Comparison of ENCODE assay signal across 8 mouse cellular contexts in genomic region chr8:72491017-72491416, GRCm38 (mm10). TPM values are rescaled to one million over a fixed set of nuclear protein-coding genes. Genes with fewer than 3 reads are reported as not detected.
DNase-seq lines count a peak whose midpoint lies in the region; ATAC-seq and TF ChIP-seq lines count a peak whose summit lies in the region.

No protein-coding gene starts in this region.

- in situ Hi-C loops in CH12.LX (cut with MboI; ENCODE audit: low pct_ligation_motif_present, low pct_unique_long_range_greater_than_20kb, low sequenced_read_pairs), result no loop called here

- dilution Hi-C loops in CH12.LX (cut with MboI; ENCODE audit: extremely low pct_ligation_motif_present, extremely low pct_unique_long_range_greater_than_20kb, low sequenced_read_pairs), result no loop called here

- peak overlapping the region; percentile 92 for H3K4me3 ChIP-seq in heart, embryonic 10.5 days
- peak overlapping the region; percentile 93 to 96 (median 93) for H3K4me3 ChIP-seq in CH12.LX (replicated peaks in 1 of 3; ENCODE audit: low read depth in 2 of 3, low read length in 2 of 3, poor library complexity in 1 of 3)
- H3K4me3 ChIP-seq in forebrain, embryonic 16.5 days (replicated peaks; ENCODE audit: low read length), result no peak overlapping the region
- H3K4me3 ChIP-seq in liver, embryonic 16.5 days (ENCODE audit: low read depth, low read length), result peak overlapping the region; percentile 86

- H3K4me1 ChIP-seq in heart, embryonic 10.5 days, result peaks cover 24% of the 10 kb centered on the region
- peaks cover 3 to 45% of the 10 kb centered on the region in 2 experiments; a peak in 3 of 4 replicates for H3K4me1 ChIP-seq in CH12.LX (ENCODE audit: control insufficient read depth in 1 of 2, insufficient read depth in 2 of 2)
- H3K4me1 ChIP-seq in forebrain, embryonic 16.5 days (replicated peaks; ENCODE audit: control insufficient read depth, insufficient read depth, low read length), result peaks cover 26% of the 10 kb centered on the region
- H3K4me1 ChIP-seq in liver, embryonic 16.5 days (ENCODE audit: control insufficient read depth, low read depth, low read length), result peaks cover 26% of the 10 kb centered on the region

- TF ChIP-seq POLR2A in CH12.LX (IDR thresholded peaks at IDR 0.05; ENCODE audit: low read depth, low read length), result no peak

- H3K27me3 ChIP-seq in heart, embryonic 10.5 days (ENCODE audit: insufficient read depth, poor library complexity, severe bottlenecking), result no peaks in the 10 kb centered on the region
- H3K27me3 ChIP-seq in CH12.LX (replicated peaks), result no peaks in the 10 kb centered on the region
- no peaks in the 10 kb centered on the region for H3K27me3 ChIP-seq in forebrain, embryonic 16.5 days (replicated peaks; ENCODE audit: control insufficient read depth, insufficient read depth, low read length)
- H3K27me3 ChIP-seq in liver, embryonic 16.5 days (ENCODE audit: control insufficient read depth, insufficient read depth, low read depth, low read length), result no peaks in the 10 kb centered on the region

- no peak for TF ChIP-seq RAD21 in CH12.LX (IDR thresholded peaks at IDR 0.05; ENCODE audit: low read depth, low read length)

- peaks cover 52% of the 10 kb centered on the region for H3K36me3 ChIP-seq in heart, embryonic 10.5 days
- peaks cover 38 to 68% of the 10 kb centered on the region in 2 experiments for H3K36me3 ChIP-seq in CH12.LX (replicated peaks in 1 of 2; ENCODE audit: control insufficient read depth in 1 of 2, insufficient read depth in 1 of 2, low read length in 1 of 2)
- 0 out of 2 replicates have a peak, but pooled peaks cover 3% of the 10 kb centered on the region for H3K36me3 ChIP-seq in forebrain, embryonic 16.5 days (ENCODE audit: control insufficient read depth, insufficient read depth)
- peaks cover 9% of the 10 kb centered on the region for H3K36me3 ChIP-seq in liver, embryonic 16.5 days (ENCODE audit: control insufficient read depth, insufficient read depth)

- H3K9ac ChIP-seq in CH12.LX (ENCODE audit: insufficient read depth, low read depth), result peak overlapping the region; percentile 65; the same call in 1 of the 2 replicates
- H3K9ac ChIP-seq in forebrain, embryonic 16.5 days (replicated peaks; ENCODE audit: low read depth, low read length), result no peak overlapping the region
- peak overlapping the region; percentile 1; the same call in 1 of the 2 replicates for H3K9ac ChIP-seq in liver, embryonic 16.5 days (ENCODE audit: low read depth, low read length)

- TF ChIP-seq CTCF in CH12.LX (conservative IDR thresholded peaks at IDR 0.05 in 1 of 2, IDR thresholded peaks at IDR 0.05 in 1 of 2; ENCODE audit: low read depth in 2 of 2, low read length in 2 of 2), result no peak

- no peak for DNase-seq in heart, embryonic 10.5 days (ENCODE audit: low spot score)
- no peak for DNase-seq in heart, postnatal 25 days (ENCODE audit: low spot score)
- no peak for DNase-seq in CH12.LX (ENCODE audit: extremely low read depth)
- DNase-seq in frontal cortex, adult 2 months (ENCODE audit: extremely low spot score in 1 of 2, low spot score in 1 of 2), result no peak
- no peak for DNase-seq in Muller cell, postnatal 12 days (ENCODE audit: inconsistent ontology term)
- DNase-seq in urinary bladder, postnatal 36 days (ENCODE audit: low spot score in 2 of 2), result no peak

- H3K4me2 ChIP-seq in CH12.LX (ENCODE audit: insufficient read depth, low read depth, poor library complexity, severe bottlenecking), result peak overlapping the region; percentile 81
- H3K4me2 ChIP-seq in forebrain, embryonic 16.5 days (ENCODE audit: low read length), result peak overlapping the region; percentile 90; the same call in 1 of the 2 replicates
- peak overlapping the region; percentile 88 for H3K4me2 ChIP-seq in liver, embryonic 16.5 days (ENCODE audit: low read depth, low read length)

- WGBS in heart, embryonic 10.5 days, result 80% methylated on average over 2 of the region's 2 CpGs
- 74% methylated on average over 2 of the region's 2 CpGs for WGBS in forebrain, embryonic 16.5 days
- WGBS in liver, embryonic 16.5 days (ENCODE audit: insufficient replicate concordance), result 71% methylated on average over 2 of the region's 2 CpGs

- no peak for ATAC-seq in forebrain, embryonic 16.5 days
- no peak for ATAC-seq in liver, embryonic 16.5 days (ENCODE audit: low read depth)

- intact Hi-C loops in heart, postnatal 25 days (cut with DNase I), result no loop called here

- H3K79me2 ChIP-seq in CH12.LX (replicated peaks; ENCODE audit: control insufficient read depth, extremely low read depth, insufficient read depth, poor library complexity, severe bottlenecking), result peaks cover 24% of the 10 kb centered on the region

- no peak overlapping the region for H3K27ac ChIP-seq in heart, embryonic 10.5 days
- no peak overlapping the region for H3K27ac ChIP-seq in CH12.LX (ENCODE audit: insufficient read depth, low read depth)
- H3K27ac ChIP-seq in forebrain, embryonic 16.5 days (ENCODE audit: low read length), result no peak overlapping the region
- H3K27ac ChIP-seq in liver, embryonic 16.5 days (ENCODE audit: low read length), result no peak overlapping the region

- no peaks in the 10 kb centered on the region for H3K9me3 ChIP-seq in heart, embryonic 10.5 days
- no peaks in the 10 kb centered on the region for H3K9me3 ChIP-seq in CH12.LX (replicated peaks; ENCODE audit: low read length)
- H3K9me3 ChIP-seq in forebrain, embryonic 16.5 days (ENCODE audit: control insufficient read depth, low read length), result no peaks in the 10 kb centered on the region
- H3K9me3 ChIP-seq in liver, embryonic 16.5 days (replicated peaks; ENCODE audit: control insufficient read depth, low read length), result no peaks in the 10 kb centered on the region

- no peak for TF ChIP-seq EP300 in CH12.LX (IDR thresholded peaks at IDR 0.05; ENCODE audit: low read length)

TF ChIP-seq in CH12.LX, 34 proteins besides CTCF, POLR2A, EP300 and RAD21 (continues in another document):
- no peak for TF ChIP-seq CHD1 (IDR thresholded peaks at IDR 0.05; ENCODE audit: low read depth, low read length)
- TF ChIP-seq POLR2AphosphoS2 (IDR thresholded peaks at IDR 0.05; ENCODE audit: low read depth, low read length), result no peak
- TF ChIP-seq RCOR1 (conservative IDR thresholded peaks at IDR 0.05; ENCODE audit: low read depth, low read length), result no peak
- no peak for TF ChIP-seq MYC (IDR thresholded peaks at IDR 0.05; ENCODE audit: low read depth, low read length)
- no peak for TF ChIP-seq ETS1 (conservative IDR thresholded peaks at IDR 0.05; ENCODE audit: low read depth, low read length)
- no peak for TF ChIP-seq ZNF384 (IDR thresholded peaks at IDR 0.05; ENCODE audit: low read depth, low read length)
- no peak for TF ChIP-seq SIN3A (IDR thresholded peaks at IDR 0.05; ENCODE audit: low read length)
- no peak for TF ChIP-seq IRF4 (IDR thresholded peaks at IDR 0.05; ENCODE audit: low read depth, low read length)

RNA-seq across cellular contexts. Expression of gene Slc35e1, which starts 1.4 kb away (rescaled TPM):
- polyA plus RNA-seq in heart, embryonic 10.5 days (2016; fragmentation: Nextera tagmentation; extraction: Ambion mirVana), result 21.5 and 23.8 TPM in 2 replicates
- total RNA-seq in heart, postnatal 25 days (2021), result 10 to 100 TPM; 70.1 to 70.3 TPM
- 27.2 and 34.5 TPM in 2 replicates for total RNA-seq in CH12.LX (2012; rRNA removed)
- total RNA-seq in CH12.LX (2014; rRNA removed), result 24.0 and 28.7 TPM in 2 replicates
- polyA plus RNA-seq in CH12.LX (2012; ENCODE audit: insufficient read length, low read depth), result 16.8 and 19.8 TPM in 2 replicates
- polyA plus RNA-seq in forebrain, embryonic 16.5 days (2015; fragmentation: Nextera tagmentation; extraction: Ambion mirVana), result 9.8 and 10.2 TPM in 2 replicates
- polyA plus RNA-seq in liver, embryonic 16.5 days (2015; fragmentation: Nextera tagmentation; extraction: Ambion mirVana), result 3.0 and 3.5 TPM in 2 replicates
- polyA plus RNA-seq in frontal cortex, adult 2 months (2012; rRNA removed), result 31.5 and 32.4 TPM in 2 replicates

RNA-seq across cellular contexts. Expression of gene Cherp, which starts 16.0 kb away (rescaled TPM):
- polyA plus RNA-seq in heart, embryonic 10.5 days (2016; fragmentation: Nextera tagmentation; extraction: Ambion mirVana), result 75.0 and 83.0 TPM in 2 replicates
- 10 to 100 TPM; 33.5 to 35.2 TPM for total RNA-seq in heart, postnatal 25 days (2021)
- total RNA-seq in CH12.LX (2012; rRNA removed), result 18.1 and 20.2 TPM in 2 replicates
- 6.1 and 8.9 TPM in 2 replicates for total RNA-seq in CH12.LX (2014; rRNA removed)
- 69.5 and 80.4 TPM in 2 replicates for polyA plus RNA-seq in CH12.LX (2012; ENCODE audit: insufficient read length, low read depth)
- 48.2 and 58.2 TPM in 2 replicates for polyA plus RNA-seq in forebrain, embryonic 16.5 days (2015; fragmentation: Nextera tagmentation; extraction: Ambion mirVana)
- 16.2 and 23.1 TPM in 2 replicates for polyA plus RNA-seq in liver, embryonic 16.5 days (2015; fragmentation: Nextera tagmentation; extraction: Ambion mirVana)
- 51.4 and 57.2 TPM in 2 replicates for polyA plus RNA-seq in frontal cortex, adult 2 months (2012; rRNA removed)

RNA-seq across cellular contexts. Expression of gene 1700030K09Rik, which starts 47.3 kb away (rescaled TPM):
- 9.7 and 12.0 TPM in 2 replicates for polyA plus RNA-seq in heart, embryonic 10.5 days (2016; fragmentation: Nextera tagmentation; extraction: Ambion mirVana)
- 1 to 10 TPM; 4.6 to 7.5 TPM for total RNA-seq in heart, postnatal 25 days (2021)
- total RNA-seq in CH12.LX (2012; rRNA removed), result 12.6 TPM in 2 replicates
- 9.7 and 9.8 TPM in 2 replicates for total RNA-seq in CH12.LX (2014; rRNA removed)
- polyA plus RNA-seq in CH12.LX (2012; ENCODE audit: insufficient read length, low read depth), result 11.8 and 13.1 TPM in 2 replicates
- 21.4 and 24.5 TPM in 2 replicates for polyA plus RNA-seq in forebrain, embryonic 16.5 days (2015; fragmentation: Nextera tagmentation; extraction: Ambion mirVana)
- 3.4 and 3.5 TPM in 2 replicates for polyA plus RNA-seq in liver, embryonic 16.5 days (2015; fragmentation: Nextera tagmentation; extraction: Ambion mirVana)
- polyA plus RNA-seq in frontal cortex, adult 2 months (2012; rRNA removed), result 9.6 and 10.0 TPM in 2 replicates

RNA-seq across cellular contexts. Expression of gene Calr3, which starts 47.3 kb away (rescaled TPM):
- 0.84 and 1.7 TPM in 2 replicates for polyA plus RNA-seq in heart, embryonic 10.5 days (2016; fragmentation: Nextera tagmentation; extraction: Ambion mirVana)
- 10 to 100 TPM; 13.1 to 15.4 TPM for total RNA-seq in heart, postnatal 25 days (2021)
- total RNA-seq in CH12.LX (2012; rRNA removed) (4.0 and 5.3 TPM in 2 replicates), CH12.LX (2014; rRNA removed) (2.5 and 2.8 TPM in 2 replicates)
- 2.5 and 3.1 TPM in 2 replicates for polyA plus RNA-seq in CH12.LX (2012; ENCODE audit: insufficient read length, low read depth)
- 1.1 and 1.3 TPM in 2 replicates for polyA plus RNA-seq in forebrain, embryonic 16.5 days (2015; fragmentation: Nextera tagmentation; extraction: Ambion mirVana)
- 0.54 and 0.74 TPM in 2 replicates for polyA plus RNA-seq in liver, embryonic 16.5 days (2015; fragmentation: Nextera tagmentation; extraction: Ambion mirVana)
- polyA plus RNA-seq in frontal cortex, adult 2 months (2012; rRNA removed), result 0.58 and 0.61 TPM in 2 replicates

RNA-seq across cellular contexts. Expression of gene Med26, which starts 57.1 kb away (rescaled TPM):
- 12.7 and 14.9 TPM in 2 replicates for polyA plus RNA-seq in heart, embryonic 10.5 days (2016; fragmentation: Nextera tagmentation; extraction: Ambion mirVana)
- total RNA-seq in heart, postnatal 25 days (2021), result 1 to 10 TPM; 7.7 to 9.1 TPM
- total RNA-seq in CH12.LX (2012; rRNA removed), result 9.7 and 10.3 TPM in 2 replicates
- 6.6 and 8.7 TPM in 2 replicates for total RNA-seq in CH12.LX (2014; rRNA removed)
- polyA plus RNA-seq in CH12.LX (2012; ENCODE audit: insufficient read length, low read depth), result 12.9 and 14.3 TPM in 2 replicates
- polyA plus RNA-seq in forebrain, embryonic 16.5 days (2015; fragmentation: Nextera tagmentation; extraction: Ambion mirVana), result 19.9 and 21.6 TPM in 2 replicates
- polyA plus RNA-seq in liver, embryonic 16.5 days (2015; fragmentation: Nextera tagmentation; extraction: Ambion mirVana), result 6.2 and 6.3 TPM in 2 replicates
- polyA plus RNA-seq in frontal cortex, adult 2 months (2012; rRNA removed), result 7.9 and 9.0 TPM in 2 replicates
